Mouse (Mus musculus): ENCODE results near the gene Tent4a. TPM values are rescaled to one million over a fixed set of nuclear protein-coding genes. Genes with fewer than 3 reads are reported as not detected.
A peak's percentile ranks its signal among the peaks of the same experiment; 100 is the strongest.

Gene Tent4a
- polyA plus RNA-seq, 1 experiment = 26.2 TPM

DNA sequence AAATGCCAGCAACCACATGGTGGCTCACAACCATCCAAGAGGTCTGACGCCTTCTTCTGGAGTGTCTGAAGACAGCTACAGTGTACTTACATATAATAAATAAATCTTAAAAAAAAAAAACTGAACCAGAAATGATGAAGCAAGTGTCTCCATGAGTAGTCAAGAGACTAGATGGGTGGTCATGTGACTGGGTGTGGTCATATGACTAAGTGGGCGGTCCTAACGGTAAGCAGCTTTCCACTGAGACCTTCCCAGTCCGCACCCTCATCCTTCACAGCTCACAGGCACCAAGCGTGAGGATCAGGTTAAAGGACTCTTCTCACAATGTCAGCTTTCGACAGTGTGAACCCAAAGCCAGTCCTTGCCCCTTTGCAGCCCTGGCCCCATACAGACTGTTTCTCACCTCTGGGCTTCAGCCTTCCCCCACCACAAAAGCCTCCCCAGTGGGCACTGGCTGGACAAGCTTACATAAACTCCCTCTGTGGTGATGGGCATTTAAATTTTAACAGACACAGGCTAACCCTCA, 21.6 kb upstream of the Tent4a start:
- H3K27ac ChIP-seq (ENCODE audit: insufficient read depth, low read length) = no peak overlapping the region
- DNase-seq = no peak
- 94% methylated on average over 6 of the region's 6 CpGs for WGBS

DNA sequence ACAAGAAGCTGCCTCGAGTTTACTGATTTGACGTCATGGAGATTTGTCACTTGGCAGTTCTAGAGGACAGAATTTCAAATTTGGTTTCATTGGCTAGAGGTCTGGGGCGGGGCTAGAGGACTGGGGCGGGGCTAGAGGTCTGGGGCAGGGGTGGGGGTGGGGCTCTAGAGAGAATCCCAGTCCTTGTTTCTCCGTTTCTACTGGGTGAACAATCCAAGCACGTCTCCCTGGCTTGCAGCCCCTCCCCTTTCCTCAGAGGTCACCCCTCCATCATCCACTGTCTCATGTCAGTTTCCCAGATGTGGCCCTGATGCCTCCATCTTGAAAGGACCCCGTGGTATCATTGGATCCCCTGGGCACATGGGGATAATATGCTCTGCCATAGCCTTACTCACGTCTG, 20.6 kb upstream of the Tent4a start:
- H3K27ac ChIP-seq (ENCODE audit: insufficient read depth, low read length) = no peak overlapping the region
- no peak for DNase-seq
- 41% methylated on average over 8 of the region's 8 CpGs for WGBS
- H3K4me3 ChIP-seq (replicated peaks; ENCODE audit: insufficient read depth, low read depth, low read length) = no peak overlapping the region
- no peak for TF ChIP-seq CTCF (IDR thresholded peaks at IDR 0.05; ENCODE audit: borderline replicate concordance, insufficient read depth, low read depth, low read length)
- no peak for TF ChIP-seq POLR2A (IDR thresholded peaks at IDR 0.05; ENCODE audit: borderline replicate concordance, insufficient read depth, low read length)
- H3K4me1 ChIP-seq (ENCODE audit: control insufficient read depth, insufficient read depth, low read length) = peaks cover 9% of the 10 kb centered on the region
- H3K27me3 ChIP-seq (ENCODE audit: control insufficient read depth, insufficient read depth, low read length) = no peaks in the 10 kb centered on the region

More for the DNA sequence above, 21.6 kb upstream of the Tent4a start:
- TF ChIP-seq POLR2A (IDR thresholded peaks at IDR 0.05; ENCODE audit: borderline replicate concordance, insufficient read depth, low read length) (no peak), CTCF (IDR thresholded peaks at IDR 0.05; ENCODE audit: borderline replicate concordance, insufficient read depth, low read depth, low read length) (no peak)
- peaks cover 9% of the 10 kb centered on the region for H3K4me1 ChIP-seq (ENCODE audit: control insufficient read depth, insufficient read depth, low read length)
- no peaks in the 10 kb centered on the region for H3K27me3 ChIP-seq (ENCODE audit: control insufficient read depth, insufficient read depth, low read length)
- H3K4me3 ChIP-seq (replicated peaks; ENCODE audit: insufficient read depth, low read depth, low read length) = no peak overlapping the region

DNA sequence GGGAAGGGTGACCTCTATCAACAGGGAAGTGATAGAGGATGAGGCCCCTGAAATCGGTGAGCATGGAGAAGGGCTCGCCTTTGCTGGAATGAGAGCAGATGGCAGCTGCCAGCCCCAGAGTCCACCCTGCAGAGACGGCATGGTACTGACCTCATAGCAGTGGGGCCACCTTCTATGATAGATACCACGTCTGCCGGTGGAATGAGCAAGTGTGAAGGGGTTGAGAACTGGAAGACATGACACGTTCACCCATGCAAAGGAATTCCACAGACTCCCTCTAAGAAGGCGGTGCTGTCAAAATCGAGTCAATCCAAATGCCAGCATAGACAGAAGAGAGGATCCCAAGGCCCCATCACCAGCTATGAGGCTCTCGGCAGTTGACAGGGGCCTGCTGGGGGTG, 19.8 kb upstream of the Tent4a start:
- WGBS = 44% methylated on average over 9 of the region's 9 CpGs
- no peaks in the 10 kb centered on the region for H3K27me3 ChIP-seq (ENCODE audit: control insufficient read depth, insufficient read depth, low read length)
- no peak overlapping the region for H3K27ac ChIP-seq (ENCODE audit: insufficient read depth, low read length)
- no peak for DNase-seq
- H3K4me3 ChIP-seq (replicated peaks; ENCODE audit: insufficient read depth, low read depth, low read length) = no peak overlapping the region
- H3K4me1 ChIP-seq (ENCODE audit: control insufficient read depth, insufficient read depth, low read length) = peaks cover 9% of the 10 kb centered on the region
- no peak for TF ChIP-seq CTCF (IDR thresholded peaks at IDR 0.05; ENCODE audit: borderline replicate concordance, insufficient read depth, low read depth, low read length)
- no peak for TF ChIP-seq POLR2A (IDR thresholded peaks at IDR 0.05; ENCODE audit: borderline replicate concordance, insufficient read depth, low read length)

DNA sequence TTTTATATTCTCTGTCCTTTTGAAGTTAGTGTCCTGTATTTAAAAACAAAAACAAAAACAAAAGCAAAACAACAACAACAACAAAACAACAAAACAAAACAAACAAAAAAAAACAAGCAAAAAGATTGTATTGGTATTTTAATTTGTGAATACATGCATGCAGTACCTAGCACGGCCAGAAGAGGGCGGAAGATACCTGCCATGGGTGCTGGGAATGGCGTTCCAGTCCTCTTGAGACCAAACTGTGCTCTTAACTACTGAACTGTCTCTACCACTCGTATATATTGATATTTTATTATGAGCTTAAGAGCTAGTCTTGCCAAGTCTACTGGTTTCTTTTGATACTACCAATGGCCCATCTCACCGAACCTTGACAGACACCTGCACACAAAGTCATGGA, 18.6 kb upstream of the Tent4a start:
- Histone ChIP-seq H3K4me3 (replicated peaks; ENCODE audit: insufficient read depth, low read depth, low read length) (no peak overlapping the region), H3K27ac (ENCODE audit: insufficient read depth, low read length) (no peak overlapping the region), H3K4me1 (ENCODE audit: control insufficient read depth, insufficient read depth, low read length) (peaks cover 6% of the 10 kb centered on the region), H3K27me3 (ENCODE audit: control insufficient read depth, insufficient read depth, low read length) (no peaks in the 10 kb centered on the region)
- DNase-seq = peak in 1 of 2 experiments; percentile 28
- WGBS = 18% methylated on average over 5 of the region's 5 CpGs
- no peak for TF ChIP-seq POLR2A (IDR thresholded peaks at IDR 0.05; ENCODE audit: borderline replicate concordance, insufficient read depth, low read length)
- TF ChIP-seq CTCF (IDR thresholded peaks at IDR 0.05; ENCODE audit: borderline replicate concordance, insufficient read depth, low read depth, low read length) = peak; percentile 79; the same call in 1 of the 2 replicates

DNA sequence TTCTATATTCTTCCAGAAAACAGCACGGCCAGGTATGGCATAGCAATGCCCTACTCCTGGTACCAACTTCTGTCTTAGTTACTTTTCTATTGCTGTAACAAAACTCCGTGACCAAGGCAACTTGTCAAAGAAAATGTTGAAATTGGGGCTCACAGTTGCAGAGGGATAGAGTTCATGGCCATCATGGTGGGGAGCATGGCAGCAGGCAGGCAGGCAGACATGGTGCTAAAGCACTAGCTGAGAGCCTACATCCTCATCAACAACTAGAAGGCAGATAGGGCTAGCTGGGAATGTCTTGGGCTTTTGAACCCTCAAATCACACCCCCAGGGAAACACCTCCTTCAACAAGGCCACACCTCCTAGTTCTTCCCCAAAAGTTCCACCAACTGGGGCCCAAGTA, 16.4 kb upstream of the Tent4a start:
- TF ChIP-seq POLR2A (IDR thresholded peaks at IDR 0.05; ENCODE audit: borderline replicate concordance, insufficient read depth, low read length) (no peak), CTCF (IDR thresholded peaks at IDR 0.05; ENCODE audit: borderline replicate concordance, insufficient read depth, low read depth, low read length) (no peak)
- WGBS = 80% methylated on average over 2 of the region's 2 CpGs
- Histone ChIP-seq H3K27ac (ENCODE audit: insufficient read depth, low read length) (no peak overlapping the region), H3K4me3 (replicated peaks; ENCODE audit: insufficient read depth, low read depth, low read length) (no peak overlapping the region), H3K27me3 (ENCODE audit: control insufficient read depth, insufficient read depth, low read length) (no peaks in the 10 kb centered on the region), H3K4me1 (ENCODE audit: control insufficient read depth, insufficient read depth, low read length) (no peaks in the 10 kb centered on the region)
- DNase-seq = no peak

DNA sequence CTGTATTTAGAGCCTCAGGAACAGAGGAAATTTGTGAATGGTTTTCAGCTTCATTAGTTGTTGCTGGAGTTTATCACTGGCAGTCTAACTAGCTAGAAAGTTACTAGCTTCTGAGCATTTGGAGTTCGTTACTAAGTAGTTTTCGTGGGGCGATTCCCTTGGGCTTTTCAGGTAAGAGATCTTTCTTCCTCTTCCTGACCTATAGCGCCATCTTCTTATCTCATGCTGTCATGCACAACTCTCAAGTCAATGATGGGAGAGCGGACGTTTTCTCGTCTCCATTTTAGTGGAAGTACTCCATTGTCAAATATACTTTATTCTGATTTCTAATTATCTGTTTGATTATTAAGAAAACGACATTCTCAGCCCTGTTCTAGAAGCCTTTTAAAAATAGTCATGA, 15.6 kb upstream of the Tent4a start:
- DNase-seq = no peak
- 49% methylated on average over 8 of the region's 8 CpGs for WGBS
- no peaks in the 10 kb centered on the region for H3K27me3 ChIP-seq (ENCODE audit: control insufficient read depth, insufficient read depth, low read length)
- no peaks in the 10 kb centered on the region for H3K4me1 ChIP-seq (ENCODE audit: control insufficient read depth, insufficient read depth, low read length)
- no peak overlapping the region for H3K27ac ChIP-seq (ENCODE audit: insufficient read depth, low read length)
- no peak overlapping the region for H3K4me3 ChIP-seq (replicated peaks; ENCODE audit: insufficient read depth, low read depth, low read length)
- TF ChIP-seq POLR2A (IDR thresholded peaks at IDR 0.05; ENCODE audit: borderline replicate concordance, insufficient read depth, low read length) (no peak), CTCF (IDR thresholded peaks at IDR 0.05; ENCODE audit: borderline replicate concordance, insufficient read depth, low read depth, low read length) (no peak)

DNA sequence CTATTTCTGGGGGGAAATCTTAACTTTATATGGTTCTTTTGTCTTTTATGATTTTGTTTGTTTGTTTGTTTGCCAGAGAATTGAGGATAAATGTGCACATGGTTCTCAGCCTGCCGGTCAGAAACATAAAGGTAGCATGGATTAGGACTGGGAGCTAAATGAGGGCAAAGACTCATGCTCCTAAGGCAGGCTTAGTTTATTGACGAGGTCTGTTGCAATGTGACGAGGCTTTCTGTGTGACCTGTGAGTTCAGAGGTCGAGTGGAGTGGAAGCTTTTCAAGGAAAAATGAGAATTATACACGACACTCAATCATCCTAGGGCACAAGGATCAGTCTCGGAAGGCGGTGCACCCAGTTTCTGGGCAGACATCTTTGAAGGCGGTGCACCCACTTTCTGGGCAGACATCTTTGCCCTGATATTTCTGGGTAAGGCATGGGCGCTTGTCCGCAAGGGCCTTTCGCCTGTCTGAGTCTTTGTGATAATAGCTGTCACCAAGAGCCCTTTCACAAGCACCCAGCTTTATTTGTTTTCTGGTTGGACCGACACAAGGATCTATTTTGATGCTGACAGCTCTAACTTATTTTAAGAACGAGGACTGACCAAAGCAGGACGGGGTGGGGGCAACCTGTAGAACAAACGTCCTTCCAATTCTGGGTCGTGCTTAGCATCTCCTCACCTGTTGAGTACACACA, 13.2 kb upstream of the Tent4a start:
- WGBS = 80% methylated on average over 16 of the region's 16 CpGs
- H3K4me3 ChIP-seq (replicated peaks; ENCODE audit: insufficient read depth, low read depth, low read length) = no peak overlapping the region
- H3K27ac ChIP-seq (ENCODE audit: insufficient read depth, low read length) = no peak overlapping the region
- no peak for DNase-seq
- H3K4me1 ChIP-seq (ENCODE audit: control insufficient read depth, insufficient read depth, low read length) = no peaks in the 10 kb centered on the region
- TF ChIP-seq POLR2A (IDR thresholded peaks at IDR 0.05; ENCODE audit: borderline replicate concordance, insufficient read depth, low read length) (no peak), CTCF (IDR thresholded peaks at IDR 0.05; ENCODE audit: borderline replicate concordance, insufficient read depth, low read depth, low read length) (no peak)
- H3K27me3 ChIP-seq (ENCODE audit: control insufficient read depth, insufficient read depth, low read length) = no peaks in the 10 kb centered on the region

DNA sequence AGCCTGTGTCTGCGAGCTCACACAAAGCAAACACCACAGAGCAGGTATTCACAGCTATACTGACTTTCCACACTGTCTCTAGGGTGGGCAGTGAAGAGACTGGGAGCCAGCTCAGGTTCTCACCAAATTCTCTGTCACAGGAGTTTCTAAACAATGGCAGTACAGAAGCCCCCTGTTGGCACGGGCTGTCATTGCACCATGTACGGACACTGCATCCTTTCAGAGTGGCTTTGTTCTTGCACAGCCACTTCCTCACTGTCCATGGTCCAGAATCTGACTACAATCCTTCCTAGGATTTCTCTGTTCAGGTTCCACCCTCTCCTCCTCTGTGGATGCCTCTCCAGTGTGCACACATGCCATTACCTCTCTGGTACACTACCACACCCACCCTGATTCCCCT, 10.6 kb upstream of the Tent4a start:
- DNase-seq = peak in 1 of 2 experiments; percentile 21

More for the DNA sequence above, 10.6 kb upstream of the Tent4a start:
- Histone ChIP-seq H3K27me3 (ENCODE audit: control insufficient read depth, insufficient read depth, low read length) (no peaks in the 10 kb centered on the region), H3K27ac (ENCODE audit: insufficient read depth, low read length) (no peak overlapping the region), H3K4me3 (replicated peaks; ENCODE audit: insufficient read depth, low read depth, low read length) (no peak overlapping the region), H3K4me1 (ENCODE audit: control insufficient read depth, insufficient read depth, low read length) (peaks cover 7% of the 10 kb centered on the region; the same call in 1 of the 2 replicates)
- no peak for TF ChIP-seq POLR2A (IDR thresholded peaks at IDR 0.05; ENCODE audit: borderline replicate concordance, insufficient read depth, low read length)
- peak; percentile 42; the same call in 1 of the 2 replicates for TF ChIP-seq CTCF (IDR thresholded peaks at IDR 0.05; ENCODE audit: borderline replicate concordance, insufficient read depth, low read depth, low read length)
- 50% methylated on average over 3 of the region's 3 CpGs for WGBS

Data from cerebellum, adult 2 months (tissue).